Mouse (Mus musculus): ENCODE measurements around the gene Ttll6. TPM values are rescaled to one million over a fixed set of nuclear protein-coding genes. Genes with fewer than 3 reads are reported as not detected.

Ttll6 gene
- total RNA-seq, 2 experiments from 2014 or later: not detected

Other genes starting within 250 kb of the Ttll6 start
- not detected for gene B4galnt2, start 218.9 kb upstream of the Ttll6 start, total RNA-seq (2021)
- under 1 TPM; 0.10 to 0.11 TPM for gene Igf2bp1, start 127.8 kb upstream of the Ttll6 start, total RNA-seq (2021)
- gene Gip, start 109.2 kb upstream of the Ttll6 start, total RNA-seq (2021): not detected
- gene Snf8, start 98.9 kb upstream of the Ttll6 start, total RNA-seq (2021): 10 to 100 TPM; 27.6 to 31.7 TPM
- 10 to 100 TPM; 17.6 to 19.9 TPM for gene Ube2z, start 68.4 kb upstream of the Ttll6 start, total RNA-seq (2021)
- 1,000 to 10,000 TPM; 1,272 to 1,516 TPM for gene Atp5g1, start 58.1 kb upstream of the Ttll6 start, total RNA-seq (2021)
- not detected for gene Calcoco2, start 21.8 kb upstream of the Ttll6 start, total RNA-seq (2021)
- not detected for gene Hoxb13, start 60.5 kb downstream of the Ttll6 start, total RNA-seq (2021)
- gene Hoxb9, start 137.7 kb downstream of the Ttll6 start, total RNA-seq (2021): under 1 TPM; 0.49 to 0.59 TPM
- under 1 TPM; 0.71 to 0.74 TPM for gene Hoxb8, start 148.1 kb downstream of the Ttll6 start, total RNA-seq (2021)
- 1 to 10 TPM; 1.5 to 1.6 TPM for gene Hoxb7, start 152.8 kb downstream of the Ttll6 start, total RNA-seq (2021)
- gene Hoxb6, start 158.7 kb downstream of the Ttll6 start, total RNA-seq (2021): under 1 TPM; 0.43 to 0.75 TPM
- under 1 TPM; 0.90 to 0.91 TPM for gene Hoxb5, start 169.6 kb downstream of the Ttll6 start, total RNA-seq (2021)
- gene Hoxb4, start 184.5 kb downstream of the Ttll6 start, total RNA-seq (2021): under 1 TPM; 0.51 to 0.53 TPM
- under 1 TPM; 0.66 to 0.80 TPM for gene Hoxb3, start 189.5 kb downstream of the Ttll6 start, total RNA-seq (2021)
- 1 to 10 TPM in 1 of 2 experiments, under 1 TPM in 1; 0.51 to 1.1 TPM for gene Hoxb2, start 216.7 kb downstream of the Ttll6 start, total RNA-seq (2021)
- gene Hoxb1, start 232.0 kb downstream of the Ttll6 start, total RNA-seq (2021): not detected